Mouse (Mus musculus) midbrain, postnatal 0 days (tissue): ENCODE results near the gene Dscam. TPM values are rescaled to one million over a fixed set of nuclear protein-coding genes. Genes with fewer than 3 reads are reported as not detected.

Source experiments
- ATAC-seq: fragments of 200-750 bp; cut with Nextera tagmentation; 2 replicates; pipeline ENCODE4 v1.8.0; 2017; ENCODE audit warnings: moderate number of reproducible peaks, mild to moderate bottlenecking, moderate TSS enrichment, moderate library complexity; ENCODE audit not compliant: low FRiP score
- DNase-seq: peaks from one replicate; pipeline ENCODE4 v3.0.0-alpha.2; 2015; ENCODE audit warnings: low spot score
- H3K27ac ChIP-seq: fragments of 300-500 bp; sonication (generic); 2 replicates; pipeline ENCODE4 v1.5.1; 2014; ENCODE audit warnings: low read depth, mild to moderate bottlenecking, low read length, mixed read lengths
- H3K27me3 ChIP-seq: fragments of 300-500 bp; sonication (generic); 2 replicates; pipeline ENCODE4 v1.6.1; 2014; ENCODE audit warnings: low read length, control low read depth, mixed read lengths; ENCODE audit not compliant: insufficient read depth
- H3K36me3 ChIP-seq: fragments of 300-500 bp; sonication (generic); 2 replicates; pipeline ENCODE4 v1.6.1; 2014; ENCODE audit warnings: low read length, control low read depth, mixed read lengths; ENCODE audit not compliant: insufficient read depth
- H3K4me1 ChIP-seq: fragments of 300-500 bp; sonication (generic); 2 replicates; pipeline ENCODE4 v1.6.1; 2014; ENCODE audit warnings: mild to moderate bottlenecking, control low read depth, antibody characterized with exemption, low read length, mixed read lengths; ENCODE audit not compliant: insufficient read depth
- H3K4me2 ChIP-seq: fragments of 300-500 bp; sonication (generic); 2 replicates; pipeline ENCODE4 v1.6.1; 2014; ENCODE audit warnings: low read depth, mild to moderate bottlenecking, low read length, mixed read lengths; ENCODE audit not compliant: poor library complexity, severe bottlenecking
- H3K4me3 ChIP-seq: fragments of 300-500 bp; sonication (generic); 2 replicates; pipeline ENCODE4 v1.5.1; 2014; ENCODE audit warnings: low read depth, mild to moderate bottlenecking, low read length, moderate library complexity
- H3K9ac ChIP-seq: fragments of 300-500 bp; sonication (generic); replicated peaks from 2 replicates; pipeline ENCODE4 v1.6.1; 2014; ENCODE audit warnings: mild to moderate bottlenecking, low read length, moderate library complexity, mixed read lengths; ENCODE audit not compliant: poor library complexity, severe bottlenecking
- H3K9me3 ChIP-seq: fragments of 300-500 bp; sonication (generic); 2 replicates; pipeline ENCODE4 v1.6.1; 2016; ENCODE audit warnings: low read length, control low read depth
- CTCF ChIP-seq: IDR thresholded peaks from 2 replicates; pipeline ENCODE4 v1.5.1; 2016; ENCODE audit warnings: antibody characterized with exemption, mild to moderate bottlenecking
- WGBS: fragments of 180-500 bp; shearing (Covaris S2); extraction: QIAGEN DNeasy Blood & Tissue Kit; methylation state at CpG from one replicate; pipeline ENCODE4 v1.1.7; 2014; 5-methylcytosine and 5-hydroxymethylcytosine counted together
- polyA plus RNA-seq: library from polyadenylated mRNA; unstranded; fragments of >200 nt; fragmentation: Nextera tagmentation; extraction: Ambion mirVana; gene quantifications from 2 replicates; pipeline ENCODE4 v1.2.1, GENCODE M21; 2015
- total RNA-seq: library from RNA; depleted of rRNA; stranded (reverse); fragments of >200 nt; gene quantifications from 2 replicates; pipeline ENCODE4 v1.2.3, GENCODE M21; 2014

Gene Dscam
- total and polyA plus RNA-seq, 2 experiments from 2014 or later = 15.1 to 64.6 TPM

- ATAC-seq (no peak), DNase-seq (no peak)
- TF ChIP-seq CTCF = no peak
- Histone ChIP-seq H3K27ac (no peak overlapping the region), H3K9me3 (no peaks in the 10 kb centered on the region), H3K4me2 (no peak overlapping the region), H3K4me1 (no peaks in the 10 kb centered on the region), H3K9ac (no peak overlapping the region), H3K36me3 (no peaks in the 10 kb centered on the region), H3K4me3 (no peak overlapping the region), H3K27me3 (no peaks in the 10 kb centered on the region)
- WGBS = 67% methylated on average over 4 of the region's 4 CpGs
These were observed 260.0 kb downstream of the Dscam start for GRCm38 (mm10) chr16:96910405-96911164.

GRCm38 (mm10) chr16:96907818-96908217 lies 262.7 kb downstream of the Dscam start:
- DNase-seq (no peak), ATAC-seq (no peak)
- Histone ChIP-seq H3K4me3 (no peak overlapping the region), H3K27ac (no peak overlapping the region), H3K4me1 (0 out of 2 replicates have a peak, but pooled peaks cover 5% of the 10 kb centered on the region), H3K9me3 (no peaks in the 10 kb centered on the region), H3K27me3 (no peaks in the 10 kb centered on the region), H3K36me3 (no peaks in the 10 kb centered on the region), H3K4me2 (no peak overlapping the region), H3K9ac (no peak overlapping the region)
- TF ChIP-seq CTCF = no peak
- WGBS = 91% methylated on average over 1 of the region's 1 CpGs

- Histone ChIP-seq H3K4me1 (peaks cover 5% of the 10 kb centered on the region; the same call in 1 of the 2 replicates), H3K4me2 (no peak overlapping the region), H3K36me3 (no peaks in the 10 kb centered on the region), H3K9me3 (no peaks in the 10 kb centered on the region), H3K27ac (no peak overlapping the region), H3K27me3 (no peaks in the 10 kb centered on the region), H3K4me3 (no peak overlapping the region), H3K9ac (no peak overlapping the region)
- no peak for ATAC-seq
- 91% methylated on average over 1 of the region's 1 CpGs for WGBS
- no peak for DNase-seq
- no peak for TF ChIP-seq CTCF
These were observed 263.5 kb downstream of the Dscam start for GRCm38 (mm10) chr16:96907081-96907480.

GRCm38 (mm10) chr16:96906630-96907029 lies 263.9 kb downstream of the Dscam start:
- peaks cover 5% of the 10 kb centered on the region; the same call in 1 of the 2 replicates for H3K4me1 ChIP-seq
- H3K27me3 ChIP-seq = no peaks in the 10 kb centered on the region
- no peaks in the 10 kb centered on the region for H3K36me3 ChIP-seq
- 82% methylated on average over 2 of the region's 2 CpGs for WGBS
- no peak overlapping the region for H3K4me3 ChIP-seq
- no peak for TF ChIP-seq CTCF
- ATAC-seq (no peak), DNase-seq (no peak)
- H3K9me3 ChIP-seq = no peaks in the 10 kb centered on the region
- H3K4me2 ChIP-seq = no peak overlapping the region
- H3K27ac ChIP-seq = no peak overlapping the region
- no peak overlapping the region for H3K9ac ChIP-seq

GRCm38 (mm10) chr16:96904761-96905160 lies 265.8 kb downstream of the Dscam start:
- 63% methylated on average over 2 of the region's 2 CpGs for WGBS
- H3K9me3 ChIP-seq = no peaks in the 10 kb centered on the region
- no peak overlapping the region for H3K4me2 ChIP-seq
- no peak overlapping the region for H3K9ac ChIP-seq
- no peaks in the 10 kb centered on the region for H3K36me3 ChIP-seq
- H3K27ac ChIP-seq = no peak overlapping the region
- no peak for ATAC-seq
- DNase-seq = no peak
- H3K4me1 ChIP-seq = peaks cover 5% of the 10 kb centered on the region; the same call in 1 of the 2 replicates
- no peak for TF ChIP-seq CTCF
- H3K4me3 ChIP-seq = no peak overlapping the region
- H3K27me3 ChIP-seq = no peaks in the 10 kb centered on the region

- DNase-seq (no peak), ATAC-seq (no peak)
- H3K9me3 ChIP-seq = no peaks in the 10 kb centered on the region
- TF ChIP-seq CTCF = no peak
- no peak overlapping the region for H3K27ac ChIP-seq
- no peak overlapping the region for H3K4me3 ChIP-seq
- peaks cover 5% of the 10 kb centered on the region; the same call in 1 of the 2 replicates for H3K4me1 ChIP-seq
- no peaks in the 10 kb centered on the region for H3K36me3 ChIP-seq
- WGBS = 17% methylated on average over 2 of the region's 2 CpGs
- H3K4me2 ChIP-seq = no peak overlapping the region
- no peak overlapping the region for H3K9ac ChIP-seq
- H3K27me3 ChIP-seq = no peaks in the 10 kb centered on the region
These were observed 266.2 kb downstream of the Dscam start for GRCm38 (mm10) chr16:96904359-96904758.
